Mouse (Mus musculus) embryonic facial prominence, embryonic 11.5 days (tissue): ENCODE results near the gene Psmb6. TPM values are rescaled to one million over a fixed set of nuclear protein-coding genes. Genes with fewer than 3 reads are reported as not detected.
"Not testable (repeated sequence)": the region's sequence is repeated elsewhere in the genome, so short reads cannot be mapped to it uniquely, and the experiment has no call there.

Experiments
- ATAC-seq: fragments of 200-750 bp; cut with Nextera tagmentation; replicated peaks from 2 replicates; pipeline ENCODE4 v1.8.0; 2017; ENCODE audit warnings: low read depth; ENCODE audit not compliant: insufficient number of reproducible peaks, low FRiP score, low TSS enrichment
- DNase-seq: peaks from one replicate; pipeline ENCODE4 v3.0.0-alpha.2; 2015; ENCODE audit warnings: low spot score
- H3K27ac ChIP-seq: fragments of 300-500 bp; sonication (generic); replicated peaks from 2 replicates; pipeline ENCODE4 v1.5.1; 2014; ENCODE audit warnings: mild to moderate bottlenecking, low read depth, low read length, control low read depth
- H3K27me3 ChIP-seq: fragments of 300-500 bp; sonication (generic); 2 replicates; pipeline ENCODE4 v1.6.1; 2014; ENCODE audit warnings: mild to moderate bottlenecking, low read length, moderate library complexity, mixed read lengths; ENCODE audit not compliant: control insufficient read depth, insufficient read depth
- H3K36me3 ChIP-seq: fragments of 300-500 bp; sonication (generic); replicated peaks from 2 replicates; pipeline ENCODE4 v1.6.1; 2014; ENCODE audit warnings: low read depth, mild to moderate bottlenecking, low read length, moderate library complexity, mixed read lengths; ENCODE audit not compliant: control insufficient read depth, insufficient read depth
- H3K4me1 ChIP-seq: fragments of 300-500 bp; sonication (generic); 2 replicates; pipeline ENCODE4 v1.6.1; 2014; ENCODE audit warnings: low read length, mixed read lengths; ENCODE audit not compliant: control insufficient read depth, insufficient read depth
- H3K4me2 ChIP-seq: fragments of 300-500 bp; sonication (generic); 2 replicates; pipeline ENCODE4 v1.6.1; 2014; ENCODE audit warnings: low read depth, mild to moderate bottlenecking, control low read depth, low read length, moderate library complexity
- H3K4me3 ChIP-seq: fragments of 300-500 bp; sonication (generic); 2 replicates; pipeline ENCODE4 v1.5.1; 2014; ENCODE audit warnings: low read depth, low read length, control low read depth
- H3K9ac ChIP-seq: fragments of 300-500 bp; sonication (generic); replicated peaks from 2 replicates; pipeline ENCODE4 v1.6.1; 2014; ENCODE audit warnings: mild to moderate bottlenecking, control low read depth, low read length
- H3K9me3 ChIP-seq: fragments of 300-500 bp; sonication (generic); replicated peaks from 2 replicates; pipeline ENCODE4 v1.6.1; 2016; ENCODE audit warnings: mild to moderate bottlenecking, low read length, inconsistent platforms, mixed read lengths; ENCODE audit not compliant: control insufficient read depth
- WGBS: fragments of 180-500 bp; shearing (Covaris S2); extraction: QIAGEN DNeasy Blood & Tissue Kit; methylation state at CpG from one replicate; pipeline ENCODE4 v1.1.7; 2014; 5-methylcytosine and 5-hydroxymethylcytosine counted together
- polyA plus RNA-seq: library from polyadenylated mRNA; unstranded; fragments of >200 nt; fragmentation: Nextera tagmentation; extraction: Ambion mirVana; gene quantifications from 2 replicates; pipeline ENCODE4 v1.2.1, GENCODE M21; 2014

Gene Psmb6
- polyA plus RNA-seq, 1 experiment from 2014 or later: 827 TPM

DNA sequence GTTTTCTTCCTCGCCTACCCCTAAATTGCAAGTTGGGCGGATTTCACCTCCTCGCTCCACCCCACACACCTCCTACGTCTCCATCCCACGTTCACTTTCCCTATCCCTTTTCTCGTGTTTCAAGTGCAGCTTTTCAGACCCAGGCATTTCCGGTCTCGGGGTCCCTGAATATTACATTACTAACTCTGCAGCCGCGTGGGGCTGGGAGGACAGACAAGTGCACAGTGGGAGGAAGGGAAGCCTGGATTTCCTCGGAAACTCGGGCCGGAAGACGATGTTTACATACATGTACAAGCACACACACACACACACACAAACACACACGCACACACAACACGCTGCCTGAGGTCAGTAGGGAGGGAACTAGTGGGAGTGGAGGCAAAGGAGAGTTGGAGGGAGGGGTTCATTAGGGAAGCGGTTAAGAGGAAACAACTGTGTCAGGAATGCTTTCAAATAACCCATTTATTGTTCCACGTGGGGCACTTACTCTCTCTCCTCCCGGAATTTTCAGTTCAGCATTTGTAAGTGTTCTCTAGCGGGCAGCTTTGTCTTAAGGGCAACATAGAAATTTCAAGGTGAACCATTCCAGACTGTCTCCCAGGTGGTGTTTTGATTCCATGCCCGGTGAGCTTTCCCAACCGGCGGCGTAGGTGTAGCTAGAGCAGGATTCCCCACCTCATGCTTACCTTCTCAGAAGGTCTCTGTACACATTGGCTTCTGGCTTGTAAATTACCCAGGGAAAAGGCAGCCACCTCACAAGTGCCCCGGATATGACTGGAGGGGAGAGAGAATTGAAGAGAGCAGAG, 38.5 kb downstream of the Psmb6 start:
- Histone ChIP-seq H3K27me3 (no peaks in the 10 kb centered on the region), H3K36me3 (no peaks in the 10 kb centered on the region), H3K4me2 (peak overlapping the region; percentile 87), H3K9me3 (no peaks in the 10 kb centered on the region), H3K27ac (peak overlapping the region; percentile 87), H3K9ac (peak overlapping the region; percentile 82), H3K4me1 (peaks cover 6% of the 10 kb centered on the region), H3K4me3 (peak overlapping the region; percentile 87)
- ATAC-seq (peak; percentile 26; the same call in 1 of the 2 replicates), DNase-seq (peak; percentile 67)
- WGBS: 1% methylated on average over 25 of the region's 25 CpGs

DNA sequence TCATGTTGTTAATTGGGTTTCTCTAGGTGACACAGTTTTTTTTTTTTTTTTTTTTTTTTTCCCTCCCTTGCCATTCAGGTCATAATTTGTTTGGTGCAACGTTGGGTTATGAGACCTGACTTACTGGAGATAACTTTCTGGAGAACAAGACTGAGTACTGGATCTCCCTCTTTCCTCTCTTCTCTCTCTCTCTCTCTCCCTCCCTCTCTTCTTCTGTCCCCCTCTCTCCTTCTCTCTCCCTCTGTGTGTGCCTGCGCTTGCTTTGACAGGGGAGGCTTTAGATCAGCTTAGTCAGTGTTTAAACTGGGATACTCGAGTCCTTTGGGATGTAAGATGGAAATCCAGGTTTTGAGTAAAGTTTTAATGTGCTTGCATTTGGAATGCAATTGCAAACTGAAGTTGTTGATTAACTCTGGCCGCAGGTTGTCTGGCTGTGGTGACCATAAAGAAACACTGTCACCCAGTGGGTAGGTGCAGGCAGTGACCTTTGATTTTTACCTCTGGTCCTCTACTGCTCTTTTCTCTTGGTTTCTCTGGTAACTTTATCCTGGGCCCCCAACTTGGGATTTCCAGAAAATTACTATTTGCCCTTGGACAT, 39.2 kb downstream of the Psmb6 start:
- peak overlapping the region; percentile 87 for H3K4me3 ChIP-seq
- WGBS: 40% methylated on average over 4 of the region's 4 CpGs
- no peak for ATAC-seq
- DNase-seq: no peak
- H3K4me1 ChIP-seq: peaks cover 6% of the 10 kb centered on the region
- peak overlapping the region; percentile 82; the same call in 1 of the 2 replicates for H3K9ac ChIP-seq
- H3K27me3 ChIP-seq: no peaks in the 10 kb centered on the region
- H3K27ac ChIP-seq: no peak overlapping the region
- no peaks in the 10 kb centered on the region for H3K9me3 ChIP-seq
- no peaks in the 10 kb centered on the region for H3K36me3 ChIP-seq
- peak overlapping the region; percentile 87 for H3K4me2 ChIP-seq

GRCm38 (mm10) chr11:70566586-70566985, 41.4 kb downstream of the Psmb6 start:
- H3K9me3 ChIP-seq: no peaks in the 10 kb centered on the region
- no peak for DNase-seq
- H3K27me3 ChIP-seq: no peaks in the 10 kb centered on the region
- H3K9ac ChIP-seq: no peak overlapping the region
- H3K4me2 ChIP-seq: no peak overlapping the region
- ATAC-seq: no peak
- WGBS: 80% methylated on average over 7 of the region's 7 CpGs
- H3K4me3 ChIP-seq: no peak overlapping the region
- H3K4me1 ChIP-seq: peaks cover 6% of the 10 kb centered on the region
- no peaks in the 10 kb centered on the region for H3K36me3 ChIP-seq
- no peak overlapping the region for H3K27ac ChIP-seq

- H3K9ac ChIP-seq, ATAC-seq: not testable (repeated sequence)
- WGBS: 85% methylated on average over 1 of the region's 1 CpGs
Measured at GRCm38 (mm10) chr11:70570614-70571013, 45.4 kb downstream of the Psmb6 start.

GRCm38 (mm10) chr11:70571641-70572040, 46.5 kb downstream of the Psmb6 start:
- H3K9me3 ChIP-seq: no peaks in the 10 kb centered on the region
- WGBS: 92% methylated on average over 1 of the region's 1 CpGs
- no peak for DNase-seq

More at GRCm38 (mm10) chr11:70570614-70571013, 45.4 kb downstream of the Psmb6 start:
- H3K9me3 ChIP-seq, H3K36me3 ChIP-seq, H3K27me3 ChIP-seq, H3K27ac ChIP-seq, H3K4me3 ChIP-seq, DNase-seq, H3K4me1 ChIP-seq, H3K4me2 ChIP-seq: not testable (repeated sequence)

DNA sequence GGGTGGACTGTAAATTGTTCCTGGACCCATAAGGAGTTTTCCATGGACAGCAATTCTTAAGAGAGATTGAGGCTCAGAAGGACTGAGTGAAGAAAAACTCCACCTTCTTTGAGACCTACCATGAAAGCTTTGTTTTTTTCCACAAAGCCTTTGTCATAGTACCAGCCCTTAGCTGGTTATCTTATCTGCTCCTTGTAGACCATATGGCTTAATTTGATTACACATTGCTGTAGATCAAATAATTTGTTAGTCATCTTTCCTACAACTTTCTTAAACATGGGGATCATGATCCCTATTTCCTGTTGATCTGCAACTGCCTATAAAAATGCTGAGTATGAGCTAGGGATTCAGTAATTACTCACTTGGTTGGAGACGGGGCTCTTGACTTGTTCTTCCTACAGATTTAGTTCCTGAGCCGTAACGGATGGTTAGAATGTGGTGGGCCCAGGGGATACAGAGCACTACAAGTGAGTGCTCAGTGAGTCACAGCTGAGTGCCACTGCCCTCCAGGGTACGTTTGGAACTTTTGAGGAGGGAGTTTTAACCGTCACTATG, 47.3 kb downstream of the Psmb6 start:
- Histone ChIP-seq H3K4me2 (no peak overlapping the region), H3K4me1 (no peaks in the 10 kb centered on the region), H3K36me3 (no peaks in the 10 kb centered on the region), H3K4me3 (no peak overlapping the region), H3K27ac (no peak overlapping the region), H3K9me3 (no peaks in the 10 kb centered on the region), H3K9ac (no peak overlapping the region), H3K27me3 (no peaks in the 10 kb centered on the region)
- 51% methylated on average over 5 of the region's 5 CpGs for WGBS
- DNase-seq: no peak
- no peak for ATAC-seq

More at GRCm38 (mm10) chr11:70571641-70572040, 46.5 kb downstream of the Psmb6 start:
- Histone ChIP-seq H3K4me2 (no peak overlapping the region), H3K4me3 (no peak overlapping the region), H3K9ac (no peak overlapping the region), H3K4me1 (no peaks in the 10 kb centered on the region), H3K27ac (no peak overlapping the region), H3K27me3 (no peaks in the 10 kb centered on the region), H3K36me3 (no peaks in the 10 kb centered on the region)
- ATAC-seq: no peak

DNA sequence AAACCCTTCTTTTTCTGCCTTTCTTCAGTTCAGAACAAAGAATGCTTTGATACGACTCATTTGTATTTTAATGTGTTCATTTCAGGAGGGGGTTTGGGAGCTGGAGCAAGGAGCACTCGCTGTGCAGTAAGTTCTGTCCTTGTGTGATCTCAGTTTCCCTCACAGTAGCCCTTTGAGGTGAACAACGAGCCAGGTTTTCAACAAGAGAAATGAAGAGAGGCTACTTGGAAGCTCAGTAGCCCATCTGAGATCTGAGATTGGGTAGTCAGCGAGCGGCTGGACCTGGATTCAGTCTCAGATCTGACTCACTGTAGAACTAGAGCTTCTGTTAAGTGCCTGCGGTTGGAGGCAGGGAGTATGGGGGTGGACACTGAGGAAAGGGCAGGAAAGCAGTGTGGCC, 48.7 kb downstream of the Psmb6 start:
- H3K9ac ChIP-seq: no peak overlapping the region
- no peaks in the 10 kb centered on the region for H3K4me1 ChIP-seq
- DNase-seq (no peak), ATAC-seq (no peak)
- no peaks in the 10 kb centered on the region for H3K9me3 ChIP-seq
- H3K27ac ChIP-seq: no peak overlapping the region
- H3K4me3 ChIP-seq: no peak overlapping the region
- H3K36me3 ChIP-seq: no peaks in the 10 kb centered on the region
- H3K27me3 ChIP-seq: no peaks in the 10 kb centered on the region
- no peak overlapping the region for H3K4me2 ChIP-seq
- 79% methylated on average over 6 of the region's 6 CpGs for WGBS

- Histone ChIP-seq H3K27ac (no peak overlapping the region), H3K9me3 (no peaks in the 10 kb centered on the region), H3K9ac (no peak overlapping the region), H3K36me3 (no peaks in the 10 kb centered on the region), H3K4me2 (no peak overlapping the region), H3K4me1 (peaks cover 3% of the 10 kb centered on the region; the same call in 1 of the 2 replicates), H3K4me3 (no peak overlapping the region), H3K27me3 (no peaks in the 10 kb centered on the region)
- ATAC-seq (no peak), DNase-seq (no peak)
- 84% methylated on average over 3 of the region's 3 CpGs for WGBS
Measured at GRCm38 (mm10) chr11:70577201-70577600, 52.0 kb downstream of the Psmb6 start.
